Mouse (Mus musculus) ES-Bruce4 (cell line): ENCODE data around the gene Gjc2. TPM values are rescaled to one million over a fixed set of nuclear protein-coding genes. Genes with fewer than 3 reads are reported as not detected.
A peak's percentile ranks its signal among the peaks of the same experiment; 100 is the strongest.

ENCODE experiments used
- H3K27ac ChIP-seq: 2 replicates; pipeline ENCODE4 v1.5.1; 2012; ENCODE audit warnings: low read length, inconsistent platforms; ENCODE audit not compliant: insufficient read depth
- H3K27me3 ChIP-seq: 2 replicates; pipeline ENCODE4 v1.6.1; 2012; ENCODE audit warnings: mild to moderate bottlenecking, low read length, inconsistent platforms; ENCODE audit not compliant: control insufficient read depth, poor library complexity, insufficient read depth, severe bottlenecking
- H3K36me3 ChIP-seq: 2 replicates; pipeline ENCODE4 v1.6.1; 2012; ENCODE audit warnings: inconsistent platforms, mild to moderate bottlenecking, low read length, moderate library complexity; ENCODE audit not compliant: control insufficient read depth, poor library complexity, insufficient read depth, severe bottlenecking
- H3K4me1 ChIP-seq: one replicate; pipeline ENCODE4 v1.8.1; 2011; ENCODE audit warnings: low read length; ENCODE audit not compliant: control insufficient read depth, insufficient read depth
- H3K4me3 ChIP-seq: 2 replicates; pipeline ENCODE4 v1.5.1; 2011; ENCODE audit warnings: low read depth, mild to moderate bottlenecking, low read length
- H3K9ac ChIP-seq: 2 replicates; pipeline ENCODE4 v1.6.1; 2012; ENCODE audit warnings: low read depth, mild to moderate bottlenecking, inconsistent platforms; ENCODE audit not compliant: poor library complexity, severe bottlenecking
- H3K9me3 ChIP-seq: replicated peaks from 2 replicates; pipeline ENCODE4 v1.6.1; 2012; ENCODE audit warnings: mild to moderate bottlenecking, low read length, inconsistent platforms; ENCODE audit not compliant: control insufficient read depth, poor library complexity, insufficient read depth, severe bottlenecking
- CTCF ChIP-seq: IDR thresholded peaks from one replicate; pipeline ENCODE4 v1.8.1; 2011; ENCODE audit warnings: low read depth, low read length
- EP300 ChIP-seq: IDR thresholded peaks from 2 replicates; pipeline ENCODE4 v1.6.1; 2011; ENCODE audit warnings: low read depth, low read length; ENCODE audit not compliant: insufficient read depth
- POLR2A ChIP-seq: IDR thresholded peaks from one replicate; pipeline ENCODE4 v1.8.1; 2011; ENCODE audit warnings: low read length; ENCODE audit not compliant: insufficient read depth
- polyA plus RNA-seq: library from polyadenylated mRNA; stranded (reverse); fragments of >200 nt; gene quantifications from 2 replicates; pipeline ENCODE4 v1.2.4, GENCODE M21; 2011; ENCODE audit warnings: low read depth; ENCODE audit not compliant: missing spikeins, insufficient read depth, insufficient read length

Gene Gjc2
- polyA plus RNA-seq, 1 experiment: not detected

GRCm38 (mm10) chr11:59226787-59227603 is 44.0 kb upstream of the Gjc2 start:
- 0 out of 2 replicates have a peak, but pooled peaks cover 7% of the 10 kb centered on the region for H3K36me3 ChIP-seq
- no peaks in the 10 kb centered on the region for H3K27me3 ChIP-seq
- peak overlapping the region; percentile 99 for H3K9ac ChIP-seq
- peak overlapping the region; percentile 83 for H3K4me3 ChIP-seq
- TF ChIP-seq POLR2A (no peak), EP300 (no peak), CTCF (no peak)
- no peak overlapping the region for H3K27ac ChIP-seq
- H3K9me3 ChIP-seq: no peaks in the 10 kb centered on the region
- peaks cover 5% of the 10 kb centered on the region for H3K4me1 ChIP-seq

GRCm38 (mm10) chr11:59226251-59226650 is 43.2 kb upstream of the Gjc2 start:
- no peak overlapping the region for H3K4me3 ChIP-seq
- no peak for TF ChIP-seq EP300
- no peak for TF ChIP-seq CTCF
- no peak for TF ChIP-seq POLR2A
- no peak overlapping the region for H3K27ac ChIP-seq
- H3K27me3 ChIP-seq: no peaks in the 10 kb centered on the region
- 0 out of 2 replicates have a peak, but pooled peaks cover 7% of the 10 kb centered on the region for H3K36me3 ChIP-seq
- H3K4me1 ChIP-seq: peaks cover 5% of the 10 kb centered on the region
- peak overlapping the region; percentile 99 for H3K9ac ChIP-seq
- H3K9me3 ChIP-seq: no peaks in the 10 kb centered on the region

- Histone ChIP-seq H3K27me3 (no peaks in the 10 kb centered on the region), H3K9ac (no peak overlapping the region), H3K9me3 (no peaks in the 10 kb centered on the region), H3K4me3 (no peak overlapping the region), H3K27ac (no peak overlapping the region), H3K36me3 (peaks cover 11% of the 10 kb centered on the region; the same call in 1 of the 2 replicates), H3K4me1 (peaks cover 5% of the 10 kb centered on the region)
- no peak for TF ChIP-seq EP300
- no peak for TF ChIP-seq POLR2A
- TF ChIP-seq CTCF: no peak
Observed at GRCm38 (mm10) chr11:59225167-59225566, 42.2 kb upstream of the Gjc2 start.

- no peak overlapping the region for H3K9ac ChIP-seq
- H3K27me3 ChIP-seq: no peaks in the 10 kb centered on the region
- peaks cover 16% of the 10 kb centered on the region; the same call in 1 of the 2 replicates for H3K36me3 ChIP-seq
- no peak overlapping the region for H3K27ac ChIP-seq
- no peak overlapping the region for H3K4me3 ChIP-seq
- peaks cover 5% of the 10 kb centered on the region for H3K4me1 ChIP-seq
- TF ChIP-seq EP300 (no peak), CTCF (no peak), POLR2A (no peak)
- H3K9me3 ChIP-seq: no peaks in the 10 kb centered on the region
Observed at GRCm38 (mm10) chr11:59224470-59224869, 41.5 kb upstream of the Gjc2 start.

- Histone ChIP-seq H3K9me3 (no peaks in the 10 kb centered on the region), H3K27me3 (no peaks in the 10 kb centered on the region), H3K4me3 (no peak overlapping the region), H3K36me3 (peaks cover 17% of the 10 kb centered on the region; the same call in 1 of the 2 replicates), H3K27ac (no peak overlapping the region), H3K9ac (no peak overlapping the region), H3K4me1 (peaks cover 5% of the 10 kb centered on the region)
- TF ChIP-seq CTCF (no peak), EP300 (no peak), POLR2A (no peak)
Observed at GRCm38 (mm10) chr11:59224025-59224424, 41.0 kb upstream of the Gjc2 start.

- Histone ChIP-seq H3K4me1 (peaks cover 5% of the 10 kb centered on the region), H3K36me3 (peaks cover 21% of the 10 kb centered on the region)
- TF ChIP-seq POLR2A (no peak), CTCF (no peak), EP300 (no peak)
Observed at GRCm38 (mm10) chr11:59222306-59222705, 39.3 kb upstream of the Gjc2 start.

More at GRCm38 (mm10) chr11:59222306-59222705, 39.3 kb upstream of the Gjc2 start:
- no peak overlapping the region for H3K4me3 ChIP-seq
- H3K9ac ChIP-seq: no peak overlapping the region
- H3K27ac ChIP-seq: no peak overlapping the region
- no peaks in the 10 kb centered on the region for H3K27me3 ChIP-seq
- H3K9me3 ChIP-seq: no peaks in the 10 kb centered on the region
